Mouse (Mus musculus) kidney, adult 8-10 months (tissue): ENCODE data around the gene Adamts13.

Source experiments
- DNase-seq, 2 experiments: peaks; one replicate each; pipeline ENCODE4 v3.0.0; 2022

Adamts13 gene

DNA sequence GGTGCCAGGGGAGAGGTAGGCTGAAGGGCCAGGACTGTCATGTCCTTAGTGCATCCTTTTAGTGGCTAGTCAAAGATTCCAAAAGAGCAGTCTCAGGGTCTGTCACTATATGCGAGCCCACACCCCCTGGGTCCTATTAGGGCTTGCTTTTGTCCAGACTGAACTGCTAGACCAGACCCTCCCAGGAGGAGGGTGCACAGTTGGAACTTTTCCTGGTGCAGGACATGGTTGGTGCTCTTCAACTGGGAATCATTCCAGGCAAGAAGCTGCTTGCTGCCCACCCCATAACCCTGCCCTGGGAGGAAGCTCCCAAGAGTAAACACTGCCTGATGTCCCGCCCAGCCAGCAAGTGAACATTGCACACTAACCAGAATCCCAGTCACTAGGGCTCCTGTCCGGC lies at the start of gene Adamts13:
TSS of gene Adamts13 (plus strand) at position 301 of the 400 bp plus-strand sequence.
- no peak for DNase-seq

DNA sequence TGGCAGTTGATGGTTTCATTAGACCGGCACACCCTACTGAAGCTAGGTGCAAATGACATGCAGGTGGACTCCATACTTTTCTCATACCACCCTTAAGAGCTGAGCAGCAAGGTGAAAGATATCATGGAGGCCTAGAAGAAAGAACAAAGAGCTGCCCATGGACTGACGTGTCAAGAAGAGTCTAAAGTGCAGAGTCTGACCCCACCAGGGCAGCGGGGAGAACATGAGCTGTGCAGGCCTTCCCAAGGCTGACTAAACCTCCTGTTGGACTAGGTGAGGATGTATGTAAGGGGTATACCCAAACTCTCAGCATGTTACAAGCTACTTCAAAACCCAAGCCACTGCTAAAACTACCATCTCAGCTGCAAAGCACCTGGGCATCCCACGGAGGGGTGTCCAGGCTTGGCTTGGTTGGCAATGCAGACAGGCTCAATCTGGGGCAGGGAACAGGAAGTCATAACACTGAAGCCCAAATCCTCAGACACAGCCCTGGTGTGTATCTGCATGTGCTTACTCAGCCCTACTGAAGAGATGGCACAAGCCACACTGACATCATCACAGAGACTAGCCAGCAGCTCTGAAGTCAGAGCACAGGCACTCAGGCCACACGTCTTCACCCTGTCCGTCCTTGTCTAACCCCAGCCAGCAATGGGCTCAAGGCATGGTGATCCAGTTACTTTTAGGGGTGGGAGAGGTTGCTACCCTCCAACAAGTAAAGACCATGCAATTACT lies 45.3 kb upstream of the Adamts13 start:
- peak in 1 of 2 experiments; percentile 44 for DNase-seq

GRCm38 (mm10) chr2:26930390-26930789 lies 42.8 kb upstream of the Adamts13 start:
- DNase-seq, result peak; percentile 72 to 74

GRCm38 (mm10) chr2:26932473-26933303 lies 40.5 kb upstream of the Adamts13 start:
- DNase-seq, result peak in 1 of 2 experiments; percentile 62

- peak; percentile 96 to 98 for DNase-seq
These were observed 39.7 kb upstream of the Adamts13 start, which contains the start of the genes Surf4 and Stkld1 for GRCm38 (mm10) chr2:26933304-26934055. TSS of gene Surf4 (minus strand) at chr2:26933928. TSS of gene Stkld1 (plus strand) at chr2:26934047.

DNA sequence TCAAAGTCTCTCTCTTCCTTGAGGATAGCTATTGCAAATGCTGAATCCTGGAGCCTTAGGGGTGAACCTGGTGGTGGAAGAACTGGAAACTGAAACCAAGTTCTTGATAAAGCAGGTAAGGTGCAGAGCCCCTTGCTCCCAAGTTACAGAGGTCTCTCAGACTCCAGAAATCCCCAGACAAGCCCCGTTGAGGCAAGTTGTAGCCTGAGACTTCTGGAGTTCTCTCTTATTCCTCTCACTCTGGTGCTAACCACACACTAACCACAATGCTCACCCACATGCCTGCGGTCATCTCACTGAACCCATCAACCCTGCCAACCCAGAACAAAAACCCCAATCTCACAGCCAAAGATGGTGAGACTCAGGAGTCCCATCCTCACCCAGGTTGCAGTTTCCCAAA lies 37.9 kb upstream of the Adamts13 start:
- DNase-seq, result no peak

DNA sequence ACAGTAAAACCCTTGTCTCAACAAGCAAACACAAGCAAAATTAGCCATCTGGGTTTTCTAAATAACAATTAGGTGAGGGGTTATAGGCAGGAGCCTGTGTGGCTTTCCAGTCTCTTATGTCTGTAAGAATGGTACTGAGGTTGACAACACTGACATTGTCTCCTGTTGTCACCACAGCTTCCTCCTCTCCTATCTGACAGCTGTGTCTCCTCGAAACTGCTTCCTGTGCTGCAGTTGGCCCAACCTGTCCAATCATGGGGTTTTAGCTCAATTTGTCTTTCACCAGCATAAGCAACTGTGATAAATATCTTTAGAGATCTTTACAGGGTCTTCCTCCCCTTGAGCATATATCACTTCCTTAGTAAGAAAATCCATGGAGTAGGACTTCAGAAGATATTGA lies 36.8 kb upstream of the Adamts13 start:
- no peak for DNase-seq

DNA sequence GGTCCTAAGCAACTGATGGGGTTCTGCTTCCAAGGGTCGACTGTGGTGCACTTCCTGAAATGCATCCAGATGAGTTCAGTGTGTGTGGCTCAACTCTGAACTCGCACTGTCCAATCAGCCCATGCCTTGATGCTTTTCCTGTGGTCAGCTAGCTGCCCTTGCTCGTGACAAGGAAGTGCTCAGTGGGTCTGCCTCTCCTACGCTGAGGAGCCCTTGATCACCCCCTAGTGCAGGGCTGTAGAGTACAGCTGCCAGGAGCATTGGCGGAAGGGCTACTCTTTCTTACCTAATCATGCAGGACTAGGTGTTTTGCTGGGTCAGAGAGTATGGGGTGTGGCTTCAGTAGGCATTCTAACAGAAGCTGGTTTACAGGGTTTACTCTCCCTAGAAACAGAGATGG lies 31.7 kb upstream of the Adamts13 start:
- DNase-seq, result peak in 1 of 2 experiments; percentile 21

GRCm38 (mm10) chr2:26943253-26943652 lies 30.0 kb upstream of the Adamts13 start:
- DNase-seq, result no peak

- no peak for DNase-seq
These were observed 22.8 kb upstream of the Adamts13 start for GRCm38 (mm10) chr2:26950411-26950810.

GRCm38 (mm10) chr2:26951346-26951905 lies 21.8 kb upstream of the Adamts13 start:
- no peak for DNase-seq

DNA sequence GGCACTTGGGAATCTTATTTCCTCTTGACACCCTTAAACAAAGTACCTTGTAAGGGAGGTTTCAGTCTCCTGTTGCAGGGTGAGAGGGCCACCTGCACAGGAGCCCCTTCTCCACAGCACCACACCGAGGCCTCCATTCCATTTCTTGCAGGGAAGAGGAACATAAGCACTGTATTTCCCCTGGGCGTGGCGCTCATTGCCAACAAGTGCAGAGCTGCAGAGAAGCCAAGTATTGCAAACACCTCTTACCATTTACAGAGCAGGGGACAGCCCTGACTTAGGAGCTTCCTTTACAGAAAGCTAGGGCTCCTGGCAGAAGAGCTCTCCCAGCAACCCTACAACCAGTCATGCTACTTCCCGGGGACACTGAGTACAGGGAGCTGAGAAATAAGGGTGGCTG lies 21.0 kb upstream of the Adamts13 start:
- DNase-seq, result no peak

DNA sequence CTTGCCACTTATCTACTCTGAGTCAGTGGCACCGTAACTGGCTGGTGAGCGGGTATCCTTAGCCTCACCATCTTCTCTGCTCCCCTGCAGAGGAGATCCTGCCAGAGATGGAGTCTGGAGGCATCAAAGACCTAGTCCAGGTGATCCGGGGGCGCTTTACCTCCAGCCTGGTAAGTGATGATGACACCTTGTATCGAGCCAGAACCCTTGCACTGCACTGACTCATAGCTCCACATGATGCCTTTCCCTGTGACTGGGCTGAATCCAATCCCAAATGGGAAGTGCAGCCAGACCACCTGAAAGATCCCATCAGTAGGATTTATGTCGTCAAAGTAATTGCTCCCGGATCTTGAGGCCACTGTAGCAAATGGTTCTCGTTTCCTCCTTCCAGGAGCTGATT lies 20.4 kb upstream of the Adamts13 start:
- no peak for DNase-seq

DNA sequence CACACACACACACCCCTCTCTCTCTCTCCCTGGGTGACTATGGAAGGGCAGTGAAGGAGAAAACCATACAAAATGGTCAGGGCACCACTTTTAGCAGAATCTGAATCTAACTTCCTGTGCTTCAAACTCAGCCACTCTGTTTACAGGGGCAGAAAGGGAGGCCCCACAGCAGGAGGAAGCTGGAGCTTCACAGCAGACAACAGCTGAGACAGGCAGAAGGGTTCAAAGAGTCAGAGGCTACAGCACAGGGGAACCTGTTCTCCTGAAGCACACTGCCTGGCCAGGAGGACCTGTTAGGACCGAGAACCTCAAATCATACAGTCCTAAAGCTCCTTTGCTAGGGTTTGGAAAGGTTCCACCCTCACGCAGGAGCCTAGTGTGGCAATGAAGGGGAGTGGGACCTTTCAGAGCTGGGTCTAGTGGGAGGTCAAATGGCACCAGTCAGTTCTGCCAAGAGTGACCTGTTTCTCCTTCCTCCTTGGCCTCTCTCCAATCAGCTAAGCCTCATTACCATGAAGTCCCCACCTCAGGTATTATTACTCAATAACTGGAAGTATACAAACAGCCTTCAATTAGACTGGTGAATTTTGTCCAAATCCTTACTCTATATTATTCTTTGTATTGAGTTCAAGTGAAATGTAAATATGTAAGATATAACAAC lies 18.4 kb upstream of the Adamts13 start:
- DNase-seq, result no peak

DNA sequence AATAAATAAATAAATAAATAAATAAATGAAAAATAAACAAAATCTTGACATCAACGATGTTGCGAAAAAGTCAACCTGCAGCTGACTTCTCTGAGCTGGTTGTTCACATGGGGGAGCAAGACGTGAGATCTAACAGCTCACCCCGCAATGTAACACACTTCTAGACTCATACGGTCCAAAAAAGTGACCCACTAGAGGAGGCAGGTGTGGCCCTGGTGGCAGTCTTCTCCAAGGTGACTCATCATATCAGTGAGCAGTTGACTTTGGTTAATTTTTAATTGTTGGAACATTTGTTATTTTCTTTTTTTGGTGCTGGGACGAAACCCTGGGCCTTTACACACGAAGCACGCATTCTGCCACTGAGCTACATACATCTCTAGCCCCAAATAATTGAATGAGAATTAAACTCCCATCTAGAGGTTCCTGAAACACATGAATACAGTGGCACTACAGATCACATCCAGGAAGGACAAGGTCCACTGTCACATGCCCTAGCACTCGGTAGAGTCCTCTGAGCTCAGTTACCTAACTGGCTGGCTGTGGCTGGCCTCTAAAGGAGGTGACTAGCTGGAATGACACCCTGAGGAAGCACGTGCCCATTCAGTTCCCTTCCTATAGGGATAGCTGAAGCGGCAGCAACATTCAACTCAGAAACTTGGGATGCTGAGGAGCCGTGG lies 16.3 kb upstream of the Adamts13 start:
- no peak for DNase-seq

DNA sequence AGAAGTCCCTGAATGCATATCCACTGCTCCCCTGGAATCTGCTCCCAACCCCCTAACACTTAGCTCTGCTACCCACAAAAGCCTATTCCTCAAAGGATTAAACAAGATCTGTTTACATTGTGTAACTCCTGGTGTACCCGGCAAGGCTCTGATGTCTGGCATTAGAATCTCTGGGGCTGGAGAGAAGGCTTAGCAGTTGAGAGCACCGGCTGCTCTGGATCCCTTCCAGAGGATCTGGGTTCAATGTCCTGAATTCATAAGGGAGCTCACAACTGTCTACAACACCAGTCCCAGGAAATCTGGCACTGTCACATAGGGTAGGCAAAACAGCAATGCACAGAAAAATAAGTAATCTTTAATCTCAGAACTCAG lies 15.7 kb upstream of the Adamts13 start:
- peak in 1 of 2 experiments; percentile 37 for DNase-seq

- peak; percentile 33 to 47 for DNase-seq
These were observed 12.5 kb upstream of the Adamts13 start for GRCm38 (mm10) chr2:26960756-26961155.

DNA sequence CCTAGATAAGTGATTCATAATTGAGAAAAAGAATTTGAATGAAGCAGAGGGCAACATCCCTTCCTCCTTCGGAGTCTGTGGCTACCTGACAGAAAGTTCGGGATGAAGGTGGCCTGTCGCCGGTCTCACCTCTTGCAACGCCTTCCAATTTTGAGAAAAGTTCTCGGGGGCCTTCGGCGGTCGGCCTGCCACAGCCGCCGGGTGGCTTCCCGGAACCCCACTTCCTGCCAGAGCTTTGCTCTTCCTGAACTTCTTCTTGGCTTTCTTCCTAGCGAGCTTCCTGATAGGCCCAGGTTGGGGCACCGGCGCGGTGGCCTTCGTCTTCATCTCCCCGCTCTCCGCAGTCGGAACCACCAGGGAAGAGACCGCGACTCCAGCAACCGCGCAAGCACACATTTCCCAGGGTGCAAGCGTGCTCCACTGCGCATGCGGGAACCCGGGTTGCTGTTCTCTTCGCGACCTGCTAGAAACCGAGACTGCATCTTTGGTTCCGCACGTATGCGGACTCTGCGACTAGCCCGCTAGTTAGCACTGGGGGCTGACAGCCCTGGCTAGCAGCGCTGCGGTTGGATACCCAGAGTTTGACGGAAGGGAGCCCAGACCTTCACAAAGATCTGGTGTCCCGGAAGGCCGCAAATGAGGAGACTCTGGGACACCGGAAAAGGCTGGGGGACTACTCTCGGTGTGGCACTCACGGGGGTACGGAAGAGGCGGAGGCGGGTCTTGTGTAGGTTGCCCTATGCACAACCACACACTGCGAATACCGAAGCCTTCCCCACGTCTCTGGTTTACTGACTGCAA lies 9.1 kb upstream of the Adamts13 start, which contains the start of gene Rexo4:
TSS of gene Rexo4 (minus strand) at position 464 of the 801 bp plus-strand sequence.
- peak; percentile 89 to 91 for DNase-seq

DNA sequence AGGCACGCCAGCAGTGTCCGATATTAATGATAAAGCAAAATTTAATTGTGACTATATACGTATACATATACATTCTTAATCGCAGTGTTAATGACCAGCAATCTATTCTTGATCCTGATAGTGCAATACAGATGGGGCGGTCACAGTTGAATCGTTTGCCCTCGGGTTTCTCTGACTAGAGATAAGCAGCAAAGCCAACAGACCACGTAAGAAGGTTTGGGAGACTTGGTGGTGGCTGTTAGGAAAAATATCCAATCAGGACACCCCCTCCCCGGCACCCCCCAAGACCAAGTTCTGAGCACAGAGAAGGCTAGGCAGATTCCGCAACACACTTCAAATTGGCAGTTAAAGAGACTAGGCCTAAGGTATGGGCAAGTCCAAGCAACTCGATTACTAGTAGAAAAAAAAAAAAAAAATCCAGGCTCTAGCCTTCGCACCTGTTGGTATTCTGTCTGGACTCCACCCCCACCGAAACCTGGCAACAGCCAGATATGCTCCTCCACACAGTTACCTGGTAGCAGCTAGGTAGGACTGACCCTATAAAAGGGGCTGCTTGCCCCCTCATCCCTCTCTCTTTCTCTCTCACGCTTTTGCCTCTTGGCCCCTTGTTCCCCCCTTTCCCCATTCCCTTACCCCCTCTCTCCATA lies 8.4 kb upstream of the Adamts13 start:
- DNase-seq, result no peak

DNA sequence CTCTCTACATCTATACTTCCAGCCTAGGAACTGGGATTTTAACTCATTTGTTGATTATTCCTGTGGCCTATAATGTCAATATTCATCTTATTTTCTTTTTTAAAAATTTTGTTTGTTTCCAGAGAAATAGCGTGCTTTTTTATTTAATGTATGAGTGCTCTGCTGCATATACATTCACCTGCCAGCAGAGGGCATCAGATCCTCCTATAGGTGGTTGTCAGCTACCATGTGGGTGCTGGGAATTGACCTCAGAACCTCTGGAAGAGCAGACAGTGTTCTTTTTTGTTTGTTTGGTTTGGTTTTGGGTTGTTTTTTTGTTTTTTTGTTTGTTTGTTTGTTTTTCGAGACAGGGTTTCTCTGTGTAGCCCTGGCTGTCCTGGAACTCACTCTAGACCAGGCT lies 6.0 kb upstream of the Adamts13 start:
- no peak for DNase-seq
